Mouse (Mus musculus): ENCODE measurements at regions not wholly inside any gene's neighbourhood (a gene's known extent, or its start where the extent isn't known, plus 50 kb on each side); places are given as distances from the start of the nearest gene placed in this dataset.

DNA sequence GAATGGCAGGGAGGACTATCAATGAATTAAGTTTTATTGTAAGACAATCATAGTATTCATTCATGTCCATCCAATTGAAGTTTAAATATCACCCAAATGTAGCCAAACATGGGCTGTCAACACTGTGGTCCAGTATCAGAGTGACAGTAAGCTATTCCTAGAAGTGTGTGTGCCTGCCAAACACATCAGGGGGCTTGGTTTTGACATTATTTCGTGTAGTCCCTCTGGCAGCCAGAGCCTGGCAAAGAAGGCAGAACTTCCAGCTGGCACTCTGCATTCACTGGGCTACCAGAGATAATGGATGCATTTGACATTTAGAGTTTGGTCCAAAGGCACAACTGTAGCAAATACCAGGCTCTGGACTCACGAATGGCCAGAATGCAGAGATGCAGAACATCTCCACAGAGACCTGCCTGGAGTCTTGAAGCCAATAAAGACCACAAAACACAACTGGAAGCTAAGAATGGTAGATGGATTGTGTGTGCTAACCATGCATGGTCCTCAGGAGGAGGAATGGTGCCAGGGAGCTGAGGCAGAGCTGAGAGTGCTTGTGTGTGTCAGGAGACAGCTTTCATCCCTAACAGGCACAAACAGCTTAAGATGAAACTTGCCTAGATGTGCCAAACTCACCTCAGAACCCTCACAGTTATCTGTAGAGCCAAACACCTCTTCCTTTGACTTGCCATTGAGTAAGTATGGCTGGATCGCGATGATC lies 210.9 kb downstream of the Lrig3 start:
- no peak for DNase-seq (ENCODE audit: low spot score in 2 of 2)

DNA sequence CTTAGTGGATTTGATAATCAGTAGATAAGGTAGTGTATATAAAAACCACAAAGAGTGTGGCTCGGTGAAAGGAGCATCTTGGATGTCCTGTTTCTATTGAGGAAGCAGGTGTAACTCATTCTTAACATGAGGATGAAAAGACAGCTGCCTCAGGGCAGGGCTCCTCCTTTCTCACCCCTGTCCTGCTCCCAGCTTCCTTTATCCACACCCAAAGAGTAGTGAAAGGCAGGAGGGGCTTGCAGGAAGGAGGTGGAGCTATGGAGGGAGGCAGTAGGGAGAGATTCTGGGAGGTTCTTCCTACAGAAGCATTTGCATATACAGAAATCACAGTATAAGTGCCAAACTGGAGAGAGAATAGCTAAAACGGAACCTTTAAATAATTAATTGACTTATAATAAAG lies 216.4 kb downstream of the Lrig3 start:
- no peak for DNase-seq (ENCODE audit: low spot score in 2 of 2)

DNA sequence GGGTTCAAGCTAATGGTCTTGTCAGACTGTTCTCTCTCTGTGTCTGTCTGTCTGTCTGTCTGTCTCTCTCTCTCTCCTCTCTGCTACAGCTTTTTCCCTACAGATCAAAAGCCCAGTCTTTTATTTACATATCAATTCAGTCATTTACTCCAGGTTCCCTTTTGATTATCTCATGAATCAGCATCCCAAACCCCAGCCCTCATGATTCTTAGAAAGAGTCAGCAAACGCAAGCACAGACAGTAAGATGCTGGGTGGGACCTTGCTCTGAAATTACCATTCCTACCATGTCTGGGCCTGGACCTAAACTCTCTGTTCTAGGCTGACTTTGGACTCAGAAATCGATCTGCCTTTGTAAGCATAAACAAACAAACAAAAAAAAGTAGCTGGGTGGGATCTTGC lies 218.0 kb downstream of the Lrig3 start:
- DNase-seq (ENCODE audit: low spot score in 2 of 2): no peak

DNA sequence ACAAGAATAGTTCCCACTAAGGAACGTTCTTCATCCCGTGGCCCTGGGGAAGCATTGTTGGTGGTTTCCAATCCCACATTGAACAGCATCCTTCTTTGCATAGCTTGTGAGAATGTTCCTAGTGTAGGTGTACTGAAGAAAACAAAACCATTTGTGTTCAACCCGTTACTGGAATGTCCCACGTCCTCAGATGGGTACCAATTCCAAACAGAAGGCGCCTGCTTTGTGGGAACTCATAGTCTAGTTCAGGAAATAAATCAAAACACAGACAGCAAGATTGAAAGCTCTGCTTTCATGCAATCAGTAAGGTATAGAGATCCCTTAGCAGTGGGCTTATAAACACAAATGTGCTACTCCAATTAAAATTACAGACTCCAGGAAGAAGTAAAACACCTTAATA lies 219.4 kb downstream of the Lrig3 start:
- DNase-seq (ENCODE audit: low spot score in 2 of 2): no peak

DNA sequence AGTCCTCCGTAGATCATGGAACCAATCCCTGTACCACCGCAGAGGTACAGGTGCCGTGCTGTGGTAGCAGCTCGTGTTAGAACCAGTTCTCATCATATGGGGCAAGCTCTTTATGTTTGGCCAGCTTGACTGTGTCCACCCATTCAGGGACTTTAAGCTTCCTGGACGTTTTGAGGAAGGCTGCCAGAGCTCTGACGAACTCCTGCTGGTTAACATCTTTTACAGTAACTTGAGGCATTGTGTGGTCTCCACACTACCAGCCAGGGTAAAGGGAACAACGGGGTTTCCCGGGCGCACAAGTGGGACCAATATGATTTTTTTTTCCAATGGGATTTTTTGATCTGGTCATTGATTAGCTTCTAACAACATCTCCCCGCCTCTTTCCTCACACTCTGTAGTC lies 220.1 kb downstream of the Lrig3 start:
- DNase-seq (ENCODE audit: low spot score in 2 of 2): no peak

DNA sequence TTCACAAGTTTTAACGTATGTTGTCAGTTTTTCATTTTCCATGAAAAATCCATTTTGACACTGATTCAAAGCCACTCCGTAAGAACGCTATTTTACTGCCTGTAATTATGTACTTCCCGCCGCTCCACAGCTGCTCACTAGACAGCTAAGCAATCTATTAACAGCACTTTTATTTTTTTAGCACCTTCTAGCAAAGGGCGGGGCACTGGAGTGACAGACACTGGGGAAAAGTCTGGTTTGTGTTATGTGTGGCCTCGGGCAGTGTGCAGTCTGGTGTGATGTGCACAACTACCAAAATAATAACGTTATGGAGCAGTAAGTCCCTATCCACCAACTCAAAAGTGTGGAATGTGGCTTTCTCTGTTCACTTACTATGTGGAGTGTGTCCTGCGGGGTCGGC lies 223.0 kb downstream of the Lrig3 start:
- no peak for DNase-seq (ENCODE audit: low spot score in 2 of 2)
